ENCODE assay signal across 16 mouse cellular contexts in the genomic region with DNA sequence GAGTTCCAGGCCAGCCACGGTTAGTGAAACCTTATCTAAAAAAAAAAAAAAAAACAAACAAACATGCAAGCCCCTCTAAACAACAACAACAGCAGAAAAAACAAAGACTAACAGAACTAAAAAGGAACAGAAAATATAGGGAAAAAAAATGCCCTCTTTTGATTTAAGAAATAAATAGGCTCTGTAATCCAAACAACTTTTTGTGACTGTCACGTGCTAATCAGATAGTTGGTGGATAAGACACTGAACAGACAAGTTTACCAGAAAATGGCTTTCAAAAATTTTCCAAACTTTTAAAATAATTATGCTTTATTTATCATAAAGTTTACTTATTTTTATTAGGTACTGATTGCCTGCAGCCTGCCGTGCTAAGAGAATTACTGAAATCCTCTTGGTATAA.
"Had no signal": no experiment of that assay in that cellular context is flagged by ENCODE, and none has a peak within 500 bp of the region (broad histone marks: within the 10 kb centered on the region; RNA-seq: fewer than 3 reads in every experiment).

No protein-coding gene starts in this region.

- H3K27ac ChIP-seq: neural tube, embryonic 12.5 days; neural tube, embryonic 13.5 days; neural tube, embryonic 15.5 days; stomach, embryonic 15.5 days; stomach, postnatal 0 days had no signal

- H3K36me3 ChIP-seq: neural tube, embryonic 12.5 days; neural tube, embryonic 13.5 days; neural tube, embryonic 15.5 days; stomach, embryonic 15.5 days had no signal

- H3K9me3 ChIP-seq: neural tube, embryonic 12.5 days; neural tube, embryonic 13.5 days; neural tube, embryonic 15.5 days; stomach, embryonic 15.5 days had no signal

- H3K4me2 ChIP-seq: neural tube, embryonic 12.5 days; neural tube, embryonic 13.5 days; neural tube, embryonic 15.5 days; stomach, embryonic 15.5 days had no signal

- H3K4me1 ChIP-seq: neural tube, embryonic 12.5 days; neural tube, embryonic 13.5 days; neural tube, embryonic 15.5 days; stomach, embryonic 15.5 days had no signal

- H3K4me3 ChIP-seq: neural tube, embryonic 12.5 days; neural tube, embryonic 13.5 days; neural tube, embryonic 15.5 days; stomach, embryonic 15.5 days had no signal

- DNase-seq: retina, postnatal 1 day; right cerebral cortex, adult 18-20 months; right cerebral cortex, postnatal 14 days; right cerebral cortex, postnatal 25 days; right cerebral cortex, postnatal 4 days; spleen, adult 18-20 months; thymus, adult 18-20 months; thymus, adult 2 months; thymus, postnatal 14 days; thymus, postnatal 36 days; thymus, postnatal 4 days had no signal

- H3K9ac ChIP-seq: neural tube, embryonic 12.5 days; neural tube, embryonic 13.5 days; neural tube, embryonic 15.5 days; stomach, embryonic 15.5 days had no signal

- H3K27me3 ChIP-seq: neural tube, embryonic 12.5 days; neural tube, embryonic 13.5 days; neural tube, embryonic 15.5 days; stomach, embryonic 15.5 days had no signal
